Mouse (Mus musculus) urinary bladder, postnatal 10 days (tissue): ENCODE measurements around the gene Dlgap4.

ENCODE experiments used
- DNase-seq: peaks from one replicate; pipeline ENCODE4 v3.0.0; 2022; ENCODE audit warnings: low spot score

The Dlgap4 gene

DNA sequence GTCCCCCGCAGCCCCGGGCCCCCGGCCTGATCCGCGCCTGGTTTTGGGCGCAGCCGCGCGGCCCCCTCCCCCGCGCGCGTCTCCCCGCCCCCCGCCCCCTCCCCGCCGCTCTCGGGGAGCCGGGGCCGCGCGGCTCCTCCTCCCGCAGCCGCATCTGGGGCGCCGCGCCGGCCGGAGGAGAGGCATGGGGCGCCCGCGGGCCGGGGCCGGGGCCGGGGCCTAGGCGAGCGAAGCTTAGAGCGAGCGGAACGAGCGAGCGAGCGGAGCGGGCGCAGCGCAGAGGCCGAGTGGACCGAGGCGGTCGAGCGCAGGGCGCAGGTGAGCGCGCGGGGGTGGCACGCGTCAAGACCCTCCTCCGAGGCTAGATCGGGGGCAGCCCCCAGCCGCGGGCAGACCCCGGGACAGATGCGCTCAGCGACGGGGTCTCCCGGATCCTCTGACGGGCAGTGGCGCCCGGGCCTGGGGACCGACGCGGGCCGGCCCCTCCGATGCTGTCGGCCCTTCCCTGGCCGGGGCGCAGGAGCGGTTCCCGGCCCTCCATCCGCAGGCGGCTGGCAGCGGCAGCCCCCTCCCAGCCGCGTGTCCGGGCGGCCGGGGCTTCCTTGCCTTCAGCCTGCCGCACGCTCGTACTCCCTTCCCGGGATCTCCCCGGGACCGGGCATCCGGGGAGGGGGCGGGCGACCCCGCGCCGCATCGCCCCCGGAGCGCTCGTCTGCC is at the start of gene Dlgap4:
TSS of gene Dlgap4 (plus strand) at position 165 of the 717 bp plus-strand sequence.
- DNase-seq = no peak

GRCm38 (mm10) chr2:156566512-156566911 is 47.0 kb upstream of the Dlgap4 start:
- DNase-seq = no peak

DNA sequence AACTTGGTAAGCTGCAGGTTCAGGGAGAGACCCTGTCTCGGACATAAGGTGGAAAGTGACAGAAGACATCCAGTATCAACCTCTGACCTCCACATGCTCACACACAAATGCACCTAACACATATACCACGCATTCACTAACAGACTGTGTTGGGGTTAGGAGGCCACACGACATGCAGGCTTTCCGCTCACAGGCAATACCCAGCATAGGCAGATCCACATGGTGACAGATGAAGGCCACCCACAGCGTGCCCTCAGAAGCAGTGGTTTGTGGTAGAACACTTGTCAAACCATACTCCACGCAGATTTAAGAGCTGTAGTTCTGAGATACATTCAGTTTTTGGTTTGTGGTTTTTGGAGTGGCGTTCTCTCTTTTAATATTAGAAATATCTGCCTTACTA is 44.9 kb upstream of the Dlgap4 start:
- no peak for DNase-seq

DNA sequence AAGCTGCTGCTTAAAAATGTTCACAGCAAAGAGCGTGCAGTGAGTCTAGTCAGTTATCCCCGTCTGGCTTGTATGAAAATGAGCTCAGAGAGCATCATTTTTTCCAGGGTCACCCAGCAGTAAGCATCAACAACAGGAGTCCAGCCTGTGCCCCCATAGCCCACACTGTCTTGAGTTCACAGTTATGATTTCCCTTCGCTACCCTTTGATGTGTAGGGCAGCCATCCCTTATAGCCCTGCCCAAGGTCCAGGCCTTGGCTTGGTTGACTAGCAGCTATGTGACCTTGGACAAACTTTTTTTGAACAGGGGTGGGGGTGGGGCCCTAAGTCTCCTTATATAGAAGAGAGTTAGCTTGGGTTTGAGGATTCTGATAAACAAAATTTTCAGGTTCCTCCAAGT is 44.2 kb upstream of the Dlgap4 start:
- DNase-seq = no peak

- DNase-seq = no peak
Observed at GRCm38 (mm10) chr2:156571521-156571920, 42.0 kb upstream of the Dlgap4 start.

GRCm38 (mm10) chr2:156576850-156577587 is 36.5 kb upstream of the Dlgap4 start:
- no peak for DNase-seq

- DNase-seq = no peak
Observed at GRCm38 (mm10) chr2:156580507-156580906, 33.0 kb upstream of the Dlgap4 start.

DNA sequence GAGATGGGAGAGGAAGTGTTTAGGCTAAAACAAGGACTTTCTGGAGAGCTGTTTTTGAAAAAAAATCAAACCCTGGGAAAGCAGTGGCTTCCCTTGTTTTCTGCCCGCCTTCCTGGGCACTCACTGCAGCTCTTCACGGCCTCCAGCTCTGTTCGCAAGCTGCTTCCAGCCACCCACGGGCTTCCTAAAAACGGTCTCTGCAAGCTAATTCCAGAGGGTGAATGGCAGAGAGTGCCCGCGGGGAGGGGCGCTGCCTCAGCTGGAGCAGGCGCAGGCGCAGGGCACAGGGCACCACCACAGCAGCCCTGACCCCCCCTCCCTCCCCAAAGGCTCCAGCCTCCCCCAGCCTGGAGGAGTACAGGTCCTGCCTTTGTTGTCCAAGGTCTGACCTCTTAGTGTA is 32.3 kb upstream of the Dlgap4 start:
- no peak for DNase-seq

DNA sequence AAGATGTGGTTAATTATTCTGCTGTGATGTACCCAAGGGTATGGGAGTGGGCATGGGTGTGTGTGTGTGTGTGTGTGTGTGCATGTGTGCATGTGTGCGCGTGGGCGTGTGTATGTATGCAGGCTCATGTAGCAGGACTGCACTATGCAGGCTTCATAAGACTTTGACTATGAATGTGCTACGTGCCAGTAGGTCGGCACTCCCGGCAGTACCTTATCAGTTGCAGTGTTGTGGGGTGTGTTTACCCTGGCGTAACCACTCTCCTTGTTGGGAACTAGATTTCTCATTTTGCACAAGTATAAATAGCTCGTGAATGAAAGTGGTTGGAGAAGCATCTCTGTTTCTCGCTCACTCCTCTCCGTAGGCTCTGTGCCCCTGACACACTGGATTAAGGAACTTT is 30.6 kb upstream of the Dlgap4 start:
- DNase-seq = no peak

GRCm38 (mm10) chr2:156584154-156584796 is 29.2 kb upstream of the Dlgap4 start:
- no peak for DNase-seq

DNA sequence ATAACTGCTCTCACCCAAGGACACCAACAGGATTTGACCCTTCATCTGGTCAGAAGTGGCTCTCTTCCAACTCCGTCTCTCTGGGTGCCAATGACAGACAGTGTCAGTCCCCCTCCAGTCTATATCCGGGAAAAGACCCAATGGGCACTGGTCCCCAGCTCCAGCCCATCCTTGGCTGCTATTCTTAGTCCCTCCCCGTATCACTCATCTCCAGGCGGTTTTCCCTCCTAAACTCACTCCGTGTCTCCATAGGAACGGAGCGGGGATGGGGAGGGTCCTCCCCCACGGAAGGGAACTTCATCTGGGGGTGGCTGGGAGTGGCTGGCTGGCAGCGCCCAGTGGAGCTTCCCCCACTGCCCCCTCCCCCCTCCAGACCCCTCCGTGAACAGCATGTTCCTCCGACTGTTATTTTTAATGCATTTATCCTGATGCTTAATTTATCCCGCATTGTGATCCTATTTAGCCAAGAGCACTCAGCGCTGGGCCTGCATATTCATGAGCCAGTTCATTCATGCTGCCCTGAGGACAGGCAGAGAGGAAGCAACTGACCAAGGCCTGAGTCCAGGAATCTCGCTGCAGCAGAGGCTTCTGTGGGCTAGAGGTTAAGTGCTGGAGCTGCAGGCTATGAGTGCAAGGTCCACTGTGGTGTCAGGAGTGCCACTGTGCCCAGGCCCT is 28.6 kb upstream of the Dlgap4 start:
- no peak for DNase-seq

GRCm38 (mm10) chr2:156589481-156589880 is 24.0 kb upstream of the Dlgap4 start:
- DNase-seq = no peak

GRCm38 (mm10) chr2:156594987-156595490 is 18.5 kb upstream of the Dlgap4 start:
- no peak for DNase-seq

DNA sequence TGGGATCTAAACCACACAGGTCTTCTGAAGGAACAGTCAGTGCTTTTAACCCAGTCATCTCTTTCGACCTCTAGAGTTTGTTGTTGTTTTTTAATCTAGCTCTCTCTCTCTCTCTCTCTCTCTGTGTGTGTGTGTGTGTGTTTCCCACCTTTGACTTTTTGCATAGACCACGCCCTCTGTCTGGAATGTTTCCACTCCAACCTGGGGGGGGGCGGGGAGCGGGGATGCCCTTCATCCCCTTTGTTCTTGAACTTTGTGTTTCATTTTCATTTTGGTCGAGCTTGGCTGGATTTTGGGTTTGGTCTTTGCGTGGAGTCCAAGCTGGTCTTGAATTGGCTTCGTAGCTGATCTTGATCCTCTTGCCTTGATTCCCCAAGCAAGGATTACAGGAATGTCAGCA is 10.9 kb upstream of the Dlgap4 start:
- DNase-seq = no peak

DNA sequence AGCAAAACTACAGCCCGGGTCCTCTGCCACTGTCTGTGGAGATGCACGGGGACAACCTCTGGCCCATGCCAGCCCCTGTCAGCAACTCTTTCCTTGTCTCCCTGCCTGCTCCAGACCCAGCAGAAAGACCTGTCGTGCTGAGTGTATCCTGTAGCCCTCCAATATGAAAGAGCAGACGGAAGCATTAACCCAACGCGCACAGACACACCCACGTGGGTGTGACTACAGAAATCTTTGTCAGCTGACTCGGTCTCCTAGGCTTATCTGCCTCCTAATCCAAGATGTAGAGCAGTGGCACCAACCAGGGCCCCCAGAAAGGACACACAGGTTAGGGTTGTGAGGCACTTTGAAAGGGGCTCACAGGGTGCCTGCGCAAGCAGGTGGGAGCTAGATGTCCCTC is 9.8 kb upstream of the Dlgap4 start:
- no peak for DNase-seq

DNA sequence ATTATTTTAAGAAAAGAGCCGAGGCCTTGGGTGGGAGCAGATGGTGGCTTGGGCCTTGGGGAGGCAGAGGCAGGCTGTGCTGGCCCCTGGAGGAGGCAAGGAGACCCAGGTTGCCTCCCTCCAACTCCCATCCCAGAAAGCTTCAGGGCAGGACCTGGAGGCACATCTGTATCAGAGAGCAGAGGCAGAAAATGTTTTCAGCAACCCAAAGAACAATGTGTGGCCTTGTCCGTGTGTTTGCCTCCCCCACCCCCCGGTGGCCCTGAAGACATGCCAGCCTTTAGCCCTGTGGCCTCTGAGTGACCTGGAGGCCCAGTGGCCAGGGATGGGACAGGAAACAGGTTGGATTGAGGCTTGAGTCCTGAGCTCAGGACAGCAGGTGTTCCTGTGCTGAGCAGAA is 8.4 kb upstream of the Dlgap4 start:
- DNase-seq = no peak

DNA sequence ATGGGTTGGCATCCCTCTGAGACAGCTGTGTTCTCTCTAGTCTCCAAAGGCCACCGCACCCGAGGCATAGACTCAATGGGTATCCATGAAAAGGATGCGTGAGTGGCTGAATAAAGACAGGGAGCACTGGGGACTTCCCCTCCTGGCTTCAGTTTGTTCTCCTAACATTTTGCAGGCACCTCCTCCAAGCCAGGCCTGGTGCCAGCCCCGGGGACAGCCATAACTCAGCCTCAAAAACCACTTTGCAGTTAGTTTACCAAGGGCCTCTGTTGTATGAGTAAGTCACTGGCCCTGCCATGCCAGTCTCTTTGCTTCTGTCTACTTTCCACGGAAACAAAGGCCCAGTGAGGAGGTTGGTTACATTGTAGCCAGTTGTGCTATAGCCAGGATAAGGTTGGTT is 7.5 kb upstream of the Dlgap4 start:
- no peak for DNase-seq

DNA sequence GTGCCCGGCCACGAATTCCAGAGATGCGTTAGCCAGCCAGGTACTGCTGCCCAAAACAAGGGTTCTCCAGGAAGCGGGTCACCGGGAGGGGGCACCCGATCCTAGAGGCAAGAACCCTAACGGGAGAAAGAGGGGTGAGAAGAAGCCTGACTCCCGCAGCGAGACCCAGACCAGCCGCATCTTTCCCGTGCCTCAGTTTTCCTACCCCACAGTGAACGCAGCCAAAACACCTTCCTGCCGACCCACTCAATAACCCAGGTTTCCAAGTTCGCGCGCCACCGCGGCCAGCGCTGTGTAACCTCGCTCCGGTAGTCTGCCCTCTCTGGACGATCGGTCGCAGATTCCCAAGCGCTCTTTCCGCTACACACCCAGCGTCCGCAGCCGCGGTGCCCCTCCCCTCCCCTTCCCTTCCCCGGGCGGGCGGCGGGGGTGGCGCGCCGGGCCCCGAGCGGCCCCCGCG is 394 bp upstream of the Dlgap4 start:
- no peak for DNase-seq

- DNase-seq = no peak
Observed at GRCm38 (mm10) chr2:156614258-156614556, 702 bp downstream of the Dlgap4 start.

DNA sequence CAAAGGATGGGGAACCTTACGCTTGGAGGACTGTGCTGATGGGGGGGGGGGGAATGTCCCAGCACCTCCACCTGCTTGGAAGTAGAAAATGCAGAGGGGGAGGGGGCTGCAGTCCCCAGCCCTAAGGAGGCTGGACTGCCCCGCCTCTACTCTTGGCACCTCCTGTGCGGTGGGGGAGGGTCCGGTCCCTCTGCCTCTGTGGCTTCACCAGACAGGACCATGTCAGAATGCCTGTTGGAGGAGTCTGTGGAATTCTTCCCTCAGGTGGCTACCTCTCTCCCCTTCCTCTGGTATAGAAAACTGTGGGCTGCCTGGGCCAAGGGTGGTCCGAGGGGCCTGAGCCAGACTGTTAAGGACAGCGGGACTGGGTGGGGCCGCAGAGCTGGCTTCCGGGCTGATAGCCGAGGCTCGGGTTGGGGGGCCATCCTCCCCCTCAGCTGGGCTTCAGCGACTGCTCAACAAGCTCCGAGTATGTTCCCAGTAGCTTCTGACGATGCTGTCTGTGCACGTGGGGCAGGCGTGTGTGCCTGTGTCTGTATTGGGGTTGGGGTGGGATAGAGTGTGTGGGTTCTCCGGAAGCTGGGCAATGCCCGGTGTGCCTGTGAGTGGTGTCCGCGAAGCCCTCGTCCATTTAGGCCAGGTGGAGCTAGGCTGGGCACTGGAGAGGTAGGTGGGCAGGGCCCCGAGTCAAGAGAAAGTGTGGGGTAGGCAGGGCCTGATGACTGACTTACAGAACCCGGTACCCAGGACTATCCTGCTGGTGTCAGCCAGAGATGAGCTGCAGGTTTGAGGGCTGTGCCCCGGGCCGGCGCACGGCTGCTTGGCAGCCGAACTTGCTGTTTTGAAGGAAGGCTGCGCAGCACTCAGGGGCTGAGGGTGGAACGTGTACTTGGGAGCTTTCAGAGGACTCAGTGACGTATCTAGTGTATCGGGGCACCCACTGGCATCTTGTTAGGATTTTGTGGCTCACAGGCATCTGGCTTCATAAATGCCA is 1.5 kb downstream of the Dlgap4 start:
- no peak for DNase-seq

DNA sequence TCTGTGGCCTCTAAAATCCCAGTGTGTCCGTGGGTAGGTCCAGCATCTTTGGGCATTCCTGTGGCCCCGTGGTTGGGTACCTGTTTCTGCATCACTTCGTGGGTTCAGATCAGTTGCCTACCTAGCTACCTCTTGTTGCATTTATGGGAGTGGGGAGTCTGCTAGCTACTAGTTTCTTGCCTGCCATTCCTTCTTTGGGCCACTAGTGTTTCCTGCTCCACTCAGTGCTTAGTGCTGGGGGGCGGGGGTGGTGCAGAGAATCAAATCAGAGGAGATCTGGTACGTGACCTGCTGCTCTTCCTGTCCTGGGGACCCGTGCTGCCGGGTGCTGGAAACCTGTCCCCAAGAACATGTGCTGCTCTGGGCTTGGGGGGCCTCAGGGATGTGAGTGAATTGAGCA is 3.0 kb downstream of the Dlgap4 start:
- no peak for DNase-seq
